In the genomic region with DNA sequence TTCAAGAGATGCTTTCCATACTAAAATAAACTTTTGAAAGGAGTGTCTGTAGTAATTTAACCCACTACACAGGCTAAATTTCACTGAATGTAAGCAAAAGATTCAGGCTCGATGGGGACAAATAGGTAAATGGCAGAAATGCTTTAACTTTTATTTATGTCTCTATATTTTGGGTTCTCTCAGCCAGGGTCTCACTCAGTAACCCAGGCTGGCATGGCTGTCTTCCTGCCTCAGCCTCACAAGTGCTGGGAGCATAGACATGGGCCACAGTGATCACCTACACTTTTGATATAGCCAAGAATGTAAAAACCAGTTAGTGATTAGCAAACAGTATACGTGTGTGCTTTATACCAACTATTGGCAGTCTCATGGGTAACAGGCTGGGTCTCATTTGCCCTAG, we compare ENCODE assay signal across 10 mouse cellular contexts. TPM values are rescaled to one million over a fixed set of nuclear protein-coding genes. Genes with fewer than 3 reads are reported as not detected.
DNase-seq lines count a peak whose midpoint lies in the region; ATAC-seq lines count a peak whose summit lies in the region.
"Had no signal": no experiment of that assay in that cellular context is flagged by ENCODE, and none has a peak within 500 bp of the region (broad histone marks: within the 10 kb centered on the region; RNA-seq: fewer than 3 reads in every experiment).

No protein-coding gene starts in this region.

- peak overlapping the region; percentile 34; the same call in 1 of the 2 replicates for H3K4me2 ChIP-seq in heart, embryonic 12.5 days
- peak overlapping the region; percentile 63; the same call in 1 of the 2 replicates for H3K4me2 ChIP-seq in intestine, embryonic 15.5 days (replicated peaks)
- peak overlapping the region; percentile 67; the same call in 1 of the 2 replicates for H3K4me2 ChIP-seq in neural tube, embryonic 15.5 days

- 87% methylated on average over 2 of the region's 2 CpGs for WGBS in heart, embryonic 12.5 days
- WGBS in intestine, embryonic 15.5 days, result 79% methylated on average over 2 of the region's 2 CpGs
- 86% methylated on average over 2 of the region's 2 CpGs for WGBS in neural tube, embryonic 15.5 days

- no peaks in the 10 kb centered on the region for H3K27me3 ChIP-seq in heart, embryonic 12.5 days (replicated peaks)
- H3K27me3 ChIP-seq in megakaryocyte, embryonic 14.5 days (replicated peaks), result no peaks in the 10 kb centered on the region
- H3K27me3 ChIP-seq in intestine, embryonic 15.5 days (replicated peaks), result no peaks in the 10 kb centered on the region
- no peaks in the 10 kb centered on the region for H3K27me3 ChIP-seq in neural tube, embryonic 15.5 days (replicated peaks)

- no peak overlapping the region for H3K9ac ChIP-seq in heart, embryonic 12.5 days
- no peak overlapping the region for H3K9ac ChIP-seq in intestine, embryonic 15.5 days
- H3K9ac ChIP-seq in neural tube, embryonic 15.5 days (replicated peaks), result no peak overlapping the region

- H3K4me1 ChIP-seq in heart, embryonic 12.5 days (replicated peaks), result peaks cover 3% of the 10 kb centered on the region
- H3K4me1 ChIP-seq in megakaryocyte, embryonic 14.5 days, result peaks cover 21% of the 10 kb centered on the region
- peaks cover 3% of the 10 kb centered on the region; the same call in 1 of the 2 replicates for H3K4me1 ChIP-seq in intestine, embryonic 15.5 days (replicated peaks)
- peaks cover 11% of the 10 kb centered on the region for H3K4me1 ChIP-seq in neural tube, embryonic 15.5 days

- H3K4me3 ChIP-seq in heart, embryonic 12.5 days, result no peak overlapping the region
- H3K4me3 ChIP-seq in megakaryocyte, embryonic 14.5 days (replicated peaks), result peak overlapping the region; percentile 95
- no peak overlapping the region for H3K4me3 ChIP-seq in intestine, embryonic 15.5 days (replicated peaks)
- H3K4me3 ChIP-seq in neural tube, embryonic 15.5 days (replicated peaks), result no peak overlapping the region

- no peaks in the 10 kb centered on the region for H3K9me3 ChIP-seq in heart, embryonic 12.5 days (replicated peaks)
- no peaks in the 10 kb centered on the region for H3K9me3 ChIP-seq in megakaryocyte, embryonic 14.5 days
- no peaks in the 10 kb centered on the region for H3K9me3 ChIP-seq in intestine, embryonic 15.5 days
- H3K9me3 ChIP-seq in neural tube, embryonic 15.5 days (replicated peaks), result no peaks in the 10 kb centered on the region

- no peak for ATAC-seq in heart, embryonic 12.5 days (ENCODE audit: insufficient number of reproducible peaks, low FRiP score)
- ATAC-seq in megakaryocyte, adult 5-6 weeks (ENCODE audit: poor library complexity, severe bottlenecking), result no peak
- no peak for ATAC-seq in intestine, embryonic 15.5 days
- no peak for ATAC-seq in neural tube, embryonic 15.5 days (ENCODE audit: low FRiP score)
- ATAC-seq: forebrain, embryonic 16.5 days had no signal

- no peaks in the 10 kb centered on the region for H3K36me3 ChIP-seq in heart, embryonic 12.5 days
- peaks cover 2% of the 10 kb centered on the region for H3K36me3 ChIP-seq in megakaryocyte, embryonic 14.5 days (replicated peaks; ENCODE audit: low read length)
- H3K36me3 ChIP-seq in intestine, embryonic 15.5 days, result no peaks in the 10 kb centered on the region
- no peaks in the 10 kb centered on the region for H3K36me3 ChIP-seq in neural tube, embryonic 15.5 days

- H3K27ac ChIP-seq in heart, embryonic 12.5 days (ENCODE audit: poor library complexity, severe bottlenecking), result no peak overlapping the region; the same call in 1 of the 2 replicates
- no peak overlapping the region for H3K27ac ChIP-seq in intestine, embryonic 15.5 days
- H3K27ac ChIP-seq in neural tube, embryonic 15.5 days (replicated peaks), result no peak overlapping the region

- DNase-seq in heart, adult 18-20 months, result no peak
- DNase-seq in retina, postnatal 1 day, result no peak
- DNase-seq in cerebellum, postnatal 10 days, result no peak
- DNase-seq: lung, postnatal 10 days had no signal

RNA-seq across cellular contexts. Expression of a gene that starts 1.5 kb away (rescaled TPM):
- 18.0 and 18.5 TPM in 2 replicates for polyA plus RNA-seq in heart, embryonic 12.5 days (2016; fragmentation: Nextera tagmentation; extraction: Ambion mirVana)
- 10 to 100 TPM; 28.1 to 28.9 TPM for total RNA-seq in heart, adult 18-20 months (2021)
- polyA plus RNA-seq in megakaryocyte, embryonic 14.5 days (2012; ENCODE audit: insufficient read depth, low replicate concordance), result 20.9 and 34.8 TPM in 2 replicates
- total RNA-seq in megakaryocyte, adult 5-6 weeks (2015), result 86.4 and 89.9 TPM in 2 replicates
- total RNA-seq in megakaryocyte, adult 5-6 weeks (2017), result 35.2 and 48.5 TPM in 2 replicates
- 16.9 and 17.3 TPM in 2 replicates for polyA plus RNA-seq in intestine, embryonic 15.5 days (2015; fragmentation: Nextera tagmentation; extraction: Ambion mirVana)
- polyA plus RNA-seq in neural tube, embryonic 15.5 days (2015; fragmentation: Nextera tagmentation; extraction: Ambion mirVana), result 21.8 TPM in 2 replicates
